Mouse (Mus musculus): ENCODE results near the gene Rab3b. TPM values are rescaled to one million over a fixed set of nuclear protein-coding genes. Genes with fewer than 3 reads are reported as not detected.

Gene Rab3b
- total RNA-seq, 2 experiments from 2014 or later = 46.2 to 48.3 TPM

- no peak for TF ChIP-seq CTCF (conservative IDR thresholded peaks at IDR 0.05)
Measured at GRCm38 (mm10) chr4:108937848-108938771, 59.2 kb downstream of the Rab3b start.

GRCm38 (mm10) chr4:108940681-108941473, 62.0 kb downstream of the Rab3b start:
- no peak for TF ChIP-seq CTCF (conservative IDR thresholded peaks at IDR 0.05)
- Histone ChIP-seq H3K4me3 (no peak overlapping the region), H3K27ac (no peak overlapping the region)
- DNase-seq (ENCODE audit: low spot score in 2 of 2) = no peak

More at GRCm38 (mm10) chr4:108937848-108938771, 59.2 kb downstream of the Rab3b start:
- peak; percentile 39 to 48 for DNase-seq (ENCODE audit: low spot score in 2 of 2)
- H3K27ac ChIP-seq = 0 out of 2 replicates have a peak overlapping the region, but pooled peaks have one; percentile 25
- H3K4me3 ChIP-seq = no peak overlapping the region

GRCm38 (mm10) chr4:108942171-108942570, 63.3 kb downstream of the Rab3b start:
- no peak for TF ChIP-seq CTCF (conservative IDR thresholded peaks at IDR 0.05)
- no peak for DNase-seq (ENCODE audit: low spot score in 2 of 2)
- H3K4me3 ChIP-seq = no peak overlapping the region
- no peak overlapping the region for H3K27ac ChIP-seq

- Histone ChIP-seq H3K4me3 (no peak overlapping the region), H3K27ac (no peak overlapping the region)
- TF ChIP-seq CTCF (conservative IDR thresholded peaks at IDR 0.05) = no peak
- no peak for DNase-seq (ENCODE audit: low spot score in 2 of 2)
Measured at GRCm38 (mm10) chr4:108942986-108943720, 64.3 kb downstream of the Rab3b start.

GRCm38 (mm10) chr4:108949168-108949567, 70.3 kb downstream of the Rab3b start:
- no peak for TF ChIP-seq CTCF (conservative IDR thresholded peaks at IDR 0.05)
- DNase-seq (ENCODE audit: low spot score in 2 of 2) = peak; percentile 47 to 70
- Histone ChIP-seq H3K27ac (no peak overlapping the region), H3K4me3 (no peak overlapping the region)

- Histone ChIP-seq H3K27ac (no peak overlapping the region), H3K4me3 (no peak overlapping the region)
- DNase-seq (ENCODE audit: low spot score in 2 of 2) = no peak
- no peak for TF ChIP-seq CTCF (conservative IDR thresholded peaks at IDR 0.05)
Measured at GRCm38 (mm10) chr4:108950201-108950600, 71.3 kb downstream of the Rab3b start.

GRCm38 (mm10) chr4:108951663-108952062, 72.8 kb downstream of the Rab3b start:
- no peak for DNase-seq (ENCODE audit: low spot score in 2 of 2)
- no peak overlapping the region for H3K4me3 ChIP-seq
- no peak overlapping the region for H3K27ac ChIP-seq
- no peak for TF ChIP-seq CTCF (conservative IDR thresholded peaks at IDR 0.05)

GRCm38 (mm10) chr4:108959696-108960095, 80.8 kb downstream of the Rab3b start:
- Histone ChIP-seq H3K4me3 (no peak overlapping the region), H3K27ac (no peak overlapping the region)
- no peak for TF ChIP-seq CTCF (conservative IDR thresholded peaks at IDR 0.05)
- DNase-seq (ENCODE audit: low spot score in 2 of 2) = no peak

- H3K27ac ChIP-seq = no peak overlapping the region
- DNase-seq (ENCODE audit: low spot score in 2 of 2) = no peak
- TF ChIP-seq CTCF (conservative IDR thresholded peaks at IDR 0.05) = no peak
- H3K4me3 ChIP-seq = no peak overlapping the region
Measured at GRCm38 (mm10) chr4:108960619-108961460, 82.0 kb downstream of the Rab3b start.

GRCm38 (mm10) chr4:108963017-108963416, 84.2 kb downstream of the Rab3b start:
- Histone ChIP-seq H3K27ac (no peak overlapping the region), H3K4me3 (no peak overlapping the region)
- no peak for TF ChIP-seq CTCF (conservative IDR thresholded peaks at IDR 0.05)
- no peak for DNase-seq (ENCODE audit: low spot score in 2 of 2)

GRCm38 (mm10) chr4:108969517-108969916, 90.7 kb downstream of the Rab3b start:
- no peak for DNase-seq (ENCODE audit: low spot score in 2 of 2)
- no peak overlapping the region for H3K27ac ChIP-seq
- H3K4me3 ChIP-seq = no peak overlapping the region
- no peak for TF ChIP-seq CTCF (conservative IDR thresholded peaks at IDR 0.05)

GRCm38 (mm10) chr4:108971054-108971453, 92.2 kb downstream of the Rab3b start:
- Histone ChIP-seq H3K27ac (no peak overlapping the region), H3K4me3 (no peak overlapping the region)
- no peak for TF ChIP-seq CTCF (conservative IDR thresholded peaks at IDR 0.05)
- DNase-seq (ENCODE audit: low spot score in 2 of 2) = no peak
